Mouse (Mus musculus): ENCODE measurements at regions not wholly inside any gene's neighbourhood (a gene's known extent, or its start where the extent isn't known, plus 50 kb on each side); places are given as distances from the start of the nearest gene placed in this dataset.
A peak's percentile ranks its signal among the peaks of the same experiment; 100 is the strongest.

GRCm38 (mm10) chr15:90021746-90022312 lies 180.2 kb upstream of the Syt10 start:
- intact Hi-C loops (cut with DNase I) = no loop called here
- no peak for DNase-seq (ENCODE audit: low spot score in 2 of 2)

GRCm38 (mm10) chr15:90023164-90023563 lies 181.5 kb upstream of the Syt10 start:
- intact Hi-C loops (cut with DNase I) = no loop called here
- no peak for DNase-seq (ENCODE audit: low spot score in 2 of 2)

- intact Hi-C loops (cut with DNase I) = loop anchor here (10.0 kb wide), 1 partner anchor 410 kb away; no protein-coding TSS in a partner anchor
- no peak for DNase-seq (ENCODE audit: low spot score in 2 of 2)
These were observed 189.8 kb upstream of the Alg10b start for GRCm38 (mm10) chr15:90034356-90034755.

GRCm38 (mm10) chr15:90045683-90046082 lies 178.4 kb upstream of the Alg10b start:
- intact Hi-C loops (cut with DNase I) = no loop called here
- peak in 1 of 2 experiments; percentile 22 for DNase-seq (ENCODE audit: low spot score in 2 of 2)

- intact Hi-C loops (cut with DNase I) = no loop called here
- DNase-seq (ENCODE audit: low spot score in 2 of 2) = peak in 1 of 2 experiments; percentile 49
These were observed 162.1 kb upstream of the Alg10b start for GRCm38 (mm10) chr15:90062021-90062420.

- intact Hi-C loops (cut with DNase I) = no loop called here
- no peak for DNase-seq (ENCODE audit: low spot score in 2 of 2)
These were observed 158.3 kb upstream of the Alg10b start for GRCm38 (mm10) chr15:90065768-90066167.

GRCm38 (mm10) chr15:90072078-90072477 lies 152.0 kb upstream of the Alg10b start:
- peak in 1 of 2 experiments; percentile 45 for DNase-seq (ENCODE audit: low spot score in 2 of 2)
- intact Hi-C loops (cut with DNase I) = no loop called here

GRCm38 (mm10) chr15:90082175-90082951 lies 141.7 kb upstream of the Alg10b start:
- no peak for DNase-seq (ENCODE audit: low spot score in 2 of 2)
- intact Hi-C loops (cut with DNase I) = no loop called here

- no peak for DNase-seq (ENCODE audit: low spot score in 2 of 2)
- intact Hi-C loops (cut with DNase I) = no loop called here
These were observed 114.6 kb upstream of the Alg10b start for GRCm38 (mm10) chr15:90109445-90109988.

- intact Hi-C loops (cut with DNase I) = no loop called here
- no peak for DNase-seq (ENCODE audit: low spot score in 2 of 2)
These were observed 110.5 kb upstream of the Alg10b start for GRCm38 (mm10) chr15:90113611-90114010.

GRCm38 (mm10) chr15:90119747-90120146 lies 104.4 kb upstream of the Alg10b start:
- DNase-seq (ENCODE audit: low spot score in 2 of 2) = peak in 1 of 2 experiments; percentile 59
- intact Hi-C loops (cut with DNase I) = no loop called here

- intact Hi-C loops (cut with DNase I) = no loop called here
- DNase-seq (ENCODE audit: low spot score in 2 of 2) = peak; percentile 7 to 89
These were observed 100.1 kb upstream of the Alg10b start for GRCm38 (mm10) chr15:90123999-90124398.

- intact Hi-C loops (cut with DNase I) = no loop called here
- DNase-seq (ENCODE audit: low spot score in 2 of 2) = no peak
These were observed 99.0 kb upstream of the Alg10b start for GRCm38 (mm10) chr15:90125146-90125545.

GRCm38 (mm10) chr15:90131777-90132176 lies 92.3 kb upstream of the Alg10b start:
- DNase-seq (ENCODE audit: low spot score in 2 of 2) = peak in 1 of 2 experiments; percentile 69
- intact Hi-C loops (cut with DNase I) = no loop called here

GRCm38 (mm10) chr15:90140966-90141365 lies 83.1 kb upstream of the Alg10b start:
- DNase-seq (ENCODE audit: low spot score in 2 of 2) = no peak
- intact Hi-C loops (cut with DNase I) = no loop called here

GRCm38 (mm10) chr15:90148663-90149062 lies 75.4 kb upstream of the Alg10b start:
- no peak for DNase-seq (ENCODE audit: low spot score in 2 of 2)
- intact Hi-C loops (cut with DNase I) = no loop called here

GRCm38 (mm10) chr15:90153821-90154560 lies 70.1 kb upstream of the Alg10b start:
- DNase-seq (ENCODE audit: low spot score in 2 of 2) = peak; percentile 25 to 86
- intact Hi-C loops (cut with DNase I) = no loop called here
